Mouse (Mus musculus) gastrocnemius, adult 2 months (tissue): ENCODE data around the gene Tbc1d19. TPM values are rescaled to one million over a fixed set of nuclear protein-coding genes. Genes with fewer than 3 reads are reported as not detected.

Source experiments
- DNase-seq: peaks from one replicate; pipeline ENCODE4 v3.0.0; 2022
- H3K27ac ChIP-seq: fragments of 200-600 bp; 2 replicates; pipeline ENCODE4 v1.8.1; 2022; ENCODE audit warnings: mild to moderate bottlenecking
- H3K4me3 ChIP-seq: fragments of 200-600 bp; 2 replicates; pipeline ENCODE4 v1.8.1; 2022; ENCODE audit warnings: mild to moderate bottlenecking, moderate library complexity
- CTCF ChIP-seq: fragments of 200-600 bp; IDR thresholded peaks from 2 replicates; pipeline ENCODE4 v1.8.1; 2022; ENCODE audit warnings: antibody characterized with exemption, mild to moderate bottlenecking, moderate library complexity
- intact Hi-C: fragments of 180-260 bp; cut with DNase I; formaldehyde crosslinking; loops from one replicate; pipeline ENCODE4 v1.15.1; 2025
- total RNA-seq, 2 experiments: library from RNA; stranded (reverse); gene quantifications; 2 replicates each; pipeline ENCODE4 v1.2.3; 2021

Gene Tbc1d19
- total RNA-seq, 2 experiments from 2014 or later: 18.2 to 33.6 TPM

GRCm38 (mm10) chr5:53942332-53942731 is 132.9 kb downstream of the Tbc1d19 start:
- intact Hi-C loops: loop anchor here (5.0 kb wide), 1 partner anchor 45 kb away; no protein-coding TSS in a partner anchor
- Histone ChIP-seq H3K4me3 (no peak overlapping the region), H3K27ac (peak overlapping the region; percentile 83)
- no peak for TF ChIP-seq CTCF
- DNase-seq: no peak

GRCm38 (mm10) chr5:53943321-53943857 is 134.0 kb downstream of the Tbc1d19 start:
- Histone ChIP-seq H3K27ac (no peak overlapping the region), H3K4me3 (no peak overlapping the region)
- intact Hi-C loops: loop anchor here (5.0 kb wide), 1 partner anchor 44 kb away; no protein-coding TSS in a partner anchor
- no peak for TF ChIP-seq CTCF
- peak; percentile 42 for DNase-seq

GRCm38 (mm10) chr5:53946747-53947146 is 137.3 kb downstream of the Tbc1d19 start:
- intact Hi-C loops: no loop called here
- no peak overlapping the region for H3K4me3 ChIP-seq
- no peak for DNase-seq
- peak overlapping the region; percentile 86 for H3K27ac ChIP-seq
- TF ChIP-seq CTCF: no peak

- no peak for TF ChIP-seq CTCF
- intact Hi-C loops: no loop called here
- DNase-seq: no peak
- Histone ChIP-seq H3K27ac (peak overlapping the region; percentile 86), H3K4me3 (no peak overlapping the region)
Observed at GRCm38 (mm10) chr5:53947549-53948183, 138.3 kb downstream of the Tbc1d19 start.

GRCm38 (mm10) chr5:53948606-53949266 is 139.3 kb downstream of the Tbc1d19 start:
- peak overlapping the region; percentile 86 for H3K27ac ChIP-seq

GRCm38 (mm10) chr5:53950189-53950588 is 140.8 kb downstream of the Tbc1d19 start:
- peak; percentile 54 for DNase-seq
- intact Hi-C loops: no loop called here

More at GRCm38 (mm10) chr5:53948606-53949266, 139.3 kb downstream of the Tbc1d19 start:
- TF ChIP-seq CTCF: no peak
- DNase-seq: peak; percentile 71
- intact Hi-C loops: no loop called here
- H3K4me3 ChIP-seq: no peak overlapping the region

GRCm38 (mm10) chr5:53953216-53953615 is 143.8 kb downstream of the Tbc1d19 start:
- intact Hi-C loops: no loop called here
- H3K4me3 ChIP-seq: no peak overlapping the region
- H3K27ac ChIP-seq: no peak overlapping the region; the same call in 1 of the 2 replicates
- DNase-seq: no peak
- no peak for TF ChIP-seq CTCF

More at GRCm38 (mm10) chr5:53950189-53950588, 140.8 kb downstream of the Tbc1d19 start:
- Histone ChIP-seq H3K27ac (peak overlapping the region; percentile 86), H3K4me3 (no peak overlapping the region)
- no peak for TF ChIP-seq CTCF

Other genes starting within 250 kb of the Tbc1d19 start
- gene Cckar, start 101.9 kb upstream of the Tbc1d19 start, total RNA-seq: not detected
- gene Stim2, start 188.9 kb downstream of the Tbc1d19 start, total RNA-seq: 10 to 100 TPM; 34.1 to 58.6 TPM